Mouse (Mus musculus) bone marrow, adult 2 months (tissue): ENCODE measurements around the gene P4ha3. TPM values are rescaled to one million over a fixed set of nuclear protein-coding genes. Genes with fewer than 3 reads are reported as not detected.
"Not testable (repeated sequence)": the region's sequence is repeated elsewhere in the genome, so short reads cannot be mapped to it uniquely, and the experiment has no call there.

Experiments
- H3K27ac ChIP-seq: fragments of 200-500 bp; 2 replicates; pipeline ENCODE4 v1.5.1; 2012; ENCODE audit warnings: low read depth, mild to moderate bottlenecking, control low read depth, inconsistent platforms, low read length; ENCODE audit not compliant: control insufficient read depth, poor library complexity, insufficient read depth
- H3K4me1 ChIP-seq: fragments of 200-500 bp; 2 replicates; pipeline ENCODE4 v1.6.1; 2011; ENCODE audit warnings: low read length; ENCODE audit not compliant: control insufficient read depth, insufficient read depth
- H3K4me3 ChIP-seq: fragments of 200-500 bp; replicated peaks from 2 replicates; pipeline ENCODE3; 2011; ENCODE audit warnings: mild to moderate bottlenecking, low read depth, low read length, control low read depth; ENCODE audit not compliant: control insufficient read depth
- CTCF ChIP-seq: fragments of 200-500 bp; IDR thresholded peaks from 2 replicates; pipeline ENCODE4 v1.5.1; 2011; ENCODE audit warnings: low read length, control low read depth; ENCODE audit not compliant: control insufficient read depth, insufficient read depth
- POLR2A ChIP-seq: fragments of 200-500 bp; IDR thresholded peaks from 2 replicates; pipeline ENCODE4 v1.6.1; 2011; ENCODE audit warnings: low read depth, mild to moderate bottlenecking, control low read depth, low read length, borderline replicate concordance; ENCODE audit not compliant: control insufficient read depth
- WGBS: fragments of 180-500 bp; shearing (Covaris S2); methylation state at CpG from one replicate; pipeline ENCODE4 v1.1.7; 2018; 5-methylcytosine and 5-hydroxymethylcytosine counted together
- polyA plus RNA-seq: library from polyadenylated mRNA; stranded (reverse); fragments of >200 nt; gene quantifications from 2 replicates; pipeline ENCODE4 v1.2.4, GENCODE M21; 2011; ENCODE audit warnings: low replicate concordance; ENCODE audit not compliant: missing spikeins, insufficient read depth, insufficient read length

The P4ha3 gene
- not detected in 2 replicates for polyA plus RNA-seq

GRCm38 (mm10) chr7:100285383-100285782, at the start of gene P4ha3:
Gene P4ha3 (plus strand): TSS chr7:100285520.
- Histone ChIP-seq H3K4me1 (no peaks in the 10 kb centered on the region), H3K4me3 (no peak within 1 kb of the TSS), H3K27ac (no peak within 1 kb of the TSS)
- WGBS, result under 1% methylated on average over 52 of the region's 53 CpGs
- TF ChIP-seq POLR2A, result no peak
- no peak for TF ChIP-seq CTCF

- 86% methylated on average over 1 of the region's 1 CpGs for WGBS
- TF ChIP-seq POLR2A, result no peak
- no peak for TF ChIP-seq CTCF
- Histone ChIP-seq H3K27ac (no peak overlapping the region), H3K4me3 (no peak overlapping the region), H3K4me1 (no peaks in the 10 kb centered on the region)
Measured at GRCm38 (mm10) chr7:100238271-100238670, 47.0 kb upstream of the P4ha3 start.

- TF ChIP-seq CTCF (no peak), POLR2A (no peak)
Measured at GRCm38 (mm10) chr7:100240601-100241000, 44.7 kb upstream of the P4ha3 start.

GRCm38 (mm10) chr7:100243007-100243406, 42.3 kb upstream of the P4ha3 start:
- no peak overlapping the region for H3K27ac ChIP-seq
- 56% methylated on average over 1 of the region's 1 CpGs for WGBS
- H3K4me3 ChIP-seq, result no peak overlapping the region
- H3K4me1 ChIP-seq, result no peaks in the 10 kb centered on the region
- TF ChIP-seq POLR2A (no peak), CTCF (no peak)

More at GRCm38 (mm10) chr7:100240601-100241000, 44.7 kb upstream of the P4ha3 start:
- Histone ChIP-seq H3K4me1 (no peaks in the 10 kb centered on the region), H3K27ac (no peak overlapping the region), H3K4me3 (no peak overlapping the region)
- 85% methylated on average over 2 of the region's 2 CpGs for WGBS

- TF ChIP-seq POLR2A (no peak), CTCF (no peak)
- Histone ChIP-seq H3K4me1 (no peaks in the 10 kb centered on the region), H3K4me3 (no peak overlapping the region), H3K27ac (no peak overlapping the region)
- WGBS, result 84% methylated on average over 4 of the region's 4 CpGs
Measured at GRCm38 (mm10) chr7:100244225-100244624, 41.1 kb upstream of the P4ha3 start.

- Histone ChIP-seq H3K4me1 (no peaks in the 10 kb centered on the region), H3K4me3 (no peak overlapping the region), H3K27ac (no peak overlapping the region)
- WGBS, result 94% methylated on average over 3 of the region's 3 CpGs
- TF ChIP-seq CTCF (no peak), POLR2A (no peak)
Measured at GRCm38 (mm10) chr7:100245176-100245575, 40.1 kb upstream of the P4ha3 start.

- TF ChIP-seq CTCF, result no peak
- TF ChIP-seq POLR2A, result no peak
- Histone ChIP-seq H3K27ac (no peak overlapping the region), H3K4me1 (no peaks in the 10 kb centered on the region), H3K4me3 (no peak overlapping the region)
- 89% methylated on average over 5 of the region's 5 CpGs for WGBS
Measured at GRCm38 (mm10) chr7:100250667-100251066, 34.7 kb upstream of the P4ha3 start.

- no peak overlapping the region for H3K4me3 ChIP-seq
- no peak overlapping the region for H3K27ac ChIP-seq
- TF ChIP-seq CTCF, result no peak
- TF ChIP-seq POLR2A, result no peak
- 77% methylated on average over 3 of the region's 3 CpGs for WGBS
- no peaks in the 10 kb centered on the region for H3K4me1 ChIP-seq
Measured at GRCm38 (mm10) chr7:100262350-100262749, 23.0 kb upstream of the P4ha3 start.

GRCm38 (mm10) chr7:100264934-100265333, 20.4 kb upstream of the P4ha3 start:
- WGBS, result 86% methylated on average over 17 of the region's 17 CpGs
- H3K4me3 ChIP-seq, H3K27ac ChIP-seq, H3K4me1 ChIP-seq: not testable (repeated sequence)
